8 mouse cellular contexts compared by ENCODE assay signal in genomic region chr19:59346325-59346724, GRCm38 (mm10). TPM values are rescaled to one million over a fixed set of nuclear protein-coding genes. Genes with fewer than 3 reads are reported as not detected.
DNase-seq lines count a peak whose midpoint lies in the region; ATAC-seq and TF ChIP-seq lines count a peak whose summit lies in the region.

No protein-coding gene starts in this region.

- ATAC-seq in kidney, embryonic 14.5 days (ENCODE audit: low FRiP score, low TSS enrichment) = no peak
- peak; percentile 36 for ATAC-seq in hindbrain, embryonic 12.5 days (ENCODE audit: low FRiP score)
- peak; percentile 27 for ATAC-seq in midbrain, embryonic 13.5 days
- no peak for ATAC-seq in activated CD4-positive, CD25-positive, alpha-beta regulatory T cell, adult 4 months

- no peak for DNase-seq in kidney, postnatal 14 days
- no peak for DNase-seq in right cerebral cortex, postnatal 4 days
- no peak for DNase-seq in thymus, postnatal 25 days

- TF ChIP-seq CTCF in bone marrow, adult 2 months (IDR thresholded peaks at IDR 0.05; ENCODE audit: control insufficient read depth, insufficient read depth, low read length) = no peak

- WGBS in kidney, embryonic 14.5 days = under 1% methylated on average over 11 of the region's 11 CpGs
- 10% methylated on average over 11 of the region's 11 CpGs for WGBS in bone marrow, adult 2 months
- 5% methylated on average over 11 of the region's 11 CpGs for WGBS in hindbrain, embryonic 12.5 days
- WGBS in midbrain, embryonic 13.5 days = 3% methylated on average over 11 of the region's 11 CpGs

- H3K9me3 ChIP-seq in kidney, embryonic 14.5 days (ENCODE audit: control insufficient read depth, low read length) = no peaks in the 10 kb centered on the region
- no peaks in the 10 kb centered on the region for H3K9me3 ChIP-seq in hindbrain, embryonic 12.5 days (replicated peaks)
- no peaks in the 10 kb centered on the region for H3K9me3 ChIP-seq in midbrain, embryonic 13.5 days

- peak overlapping the region; percentile 92 for H3K4me3 ChIP-seq in kidney, embryonic 14.5 days (ENCODE audit: low read length)
- peak overlapping the region; percentile 100 for H3K4me3 ChIP-seq in bone marrow, adult 2 months (replicated peaks; ENCODE audit: control insufficient read depth, low read depth, low read length)
- peak overlapping the region; percentile 86 for H3K4me3 ChIP-seq in hindbrain, embryonic 12.5 days
- peak overlapping the region; percentile 92 for H3K4me3 ChIP-seq in midbrain, embryonic 13.5 days (replicated peaks)

- H3K36me3 ChIP-seq in kidney, embryonic 14.5 days (ENCODE audit: control insufficient read depth, insufficient read depth, low read length) = no peaks in the 10 kb centered on the region
- H3K36me3 ChIP-seq in hindbrain, embryonic 12.5 days = no peaks in the 10 kb centered on the region
- H3K36me3 ChIP-seq in midbrain, embryonic 13.5 days = no peaks in the 10 kb centered on the region

- no peak for TF ChIP-seq POLR2A in bone marrow, adult 2 months (IDR thresholded peaks at IDR 0.05; ENCODE audit: borderline replicate concordance, control insufficient read depth, low read depth, low read length)

- H3K27me3 ChIP-seq in kidney, embryonic 14.5 days (ENCODE audit: control insufficient read depth, insufficient read depth, low read length) = no peaks in the 10 kb centered on the region
- no peaks in the 10 kb centered on the region for H3K27me3 ChIP-seq in hindbrain, embryonic 12.5 days
- peaks cover 2% of the 10 kb centered on the region; the same call in 1 of the 2 replicates for H3K27me3 ChIP-seq in midbrain, embryonic 13.5 days

- H3K4me1 ChIP-seq in kidney, embryonic 14.5 days (ENCODE audit: control insufficient read depth, insufficient read depth, low read length) = peaks cover 22% of the 10 kb centered on the region
- peaks cover 1% of the 10 kb centered on the region for H3K4me1 ChIP-seq in bone marrow, adult 2 months (ENCODE audit: control insufficient read depth, insufficient read depth, low read length)
- H3K4me1 ChIP-seq in hindbrain, embryonic 12.5 days = peaks cover 31% of the 10 kb centered on the region
- peaks cover 36% of the 10 kb centered on the region for H3K4me1 ChIP-seq in midbrain, embryonic 13.5 days (replicated peaks)

- peak overlapping the region; percentile 99 for H3K4me2 ChIP-seq in kidney, embryonic 14.5 days (replicated peaks; ENCODE audit: low read depth, low read length)
- peak overlapping the region; percentile 63 for H3K4me2 ChIP-seq in hindbrain, embryonic 12.5 days (replicated peaks)
- peak overlapping the region; percentile 100 for H3K4me2 ChIP-seq in midbrain, embryonic 13.5 days (replicated peaks)

- H3K27ac ChIP-seq in kidney, embryonic 14.5 days (ENCODE audit: low read depth, low read length) = peak overlapping the region; percentile 93
- peak overlapping the region; percentile 99 for H3K27ac ChIP-seq in bone marrow, adult 2 months (ENCODE audit: control insufficient read depth, insufficient read depth, low read depth, low read length, poor library complexity)
- H3K27ac ChIP-seq in hindbrain, embryonic 12.5 days = peak overlapping the region; percentile 93
- H3K27ac ChIP-seq in midbrain, embryonic 13.5 days = peak overlapping the region; percentile 93

- H3K9ac ChIP-seq in kidney, embryonic 14.5 days (ENCODE audit: low read depth, low read length) = peak overlapping the region; percentile 88
- H3K9ac ChIP-seq in hindbrain, embryonic 12.5 days = peak overlapping the region; percentile 86
- peak overlapping the region; percentile 89 for H3K9ac ChIP-seq in midbrain, embryonic 13.5 days (replicated peaks)

RNA-seq across cellular contexts. Expression of gene Pdzd8, which starts 0.7 kb away (rescaled TPM):
- 13.8 and 18.8 TPM in 2 replicates for polyA plus RNA-seq in kidney, embryonic 14.5 days (2014; fragmentation: Nextera tagmentation; extraction: Ambion mirVana)
- polyA plus RNA-seq in bone marrow, adult 2 months (2011; ENCODE audit: insufficient read depth, insufficient read length, low replicate concordance, missing spikeins) = 8.8 and 13.6 TPM in 2 replicates
- polyA plus RNA-seq in hindbrain, embryonic 12.5 days (2016; fragmentation: Nextera tagmentation; extraction: Ambion mirVana) = 16.7 and 18.9 TPM in 2 replicates
- polyA plus RNA-seq in midbrain, embryonic 13.5 days (2015; fragmentation: Nextera tagmentation; extraction: Ambion mirVana) = 9.3 and 9.5 TPM in 2 replicates
- 1 to 10 TPM; 8.7 to 9.4 TPM for polyA plus RNA-seq in activated CD4-positive, CD25-positive, alpha-beta regulatory T cell, adult 4 months (2017; shearing (Covaris generic))

RNA-seq across cellular contexts. Expression of gene Rps12-ps3, which starts 24.2 kb away (rescaled TPM):
- 37.8 and 48.6 TPM in 2 replicates for polyA plus RNA-seq in kidney, embryonic 14.5 days (2014; fragmentation: Nextera tagmentation; extraction: Ambion mirVana)
- polyA plus RNA-seq in bone marrow, adult 2 months (2011; ENCODE audit: insufficient read depth, insufficient read length, low replicate concordance, missing spikeins) = 1,301 and 2,446 TPM in 2 replicates
- polyA plus RNA-seq in hindbrain, embryonic 12.5 days (2016; fragmentation: Nextera tagmentation; extraction: Ambion mirVana) = 7.2 TPM in 1 of 2 replicates, not detected in the other
- 1.7 and 6.7 TPM in 2 replicates for polyA plus RNA-seq in midbrain, embryonic 13.5 days (2015; fragmentation: Nextera tagmentation; extraction: Ambion mirVana)
- polyA plus RNA-seq in activated CD4-positive, CD25-positive, alpha-beta regulatory T cell, adult 4 months (2017; shearing (Covaris generic)) = 100 to 1,000 TPM; 303 to 848 TPM

Comparison
In these comparisons a context has a peak if more than half of its experiments do, and no peak if none do; other contexts are left out.
1. ATAC-seq: peak in hindbrain, embryonic 12.5 days (single experiment) and midbrain, embryonic 13.5 days (single experiment); none in kidney, embryonic 14.5 days (single experiment) and activated CD4-positive, CD25-positive, alpha-beta regulatory T cell, adult 4 months (single experiment).
2. Peak in every context shown above with its lines, with median percentiles within 50 percentile points of each other: H3K27ac ChIP-seq, H3K4me2 ChIP-seq, H3K4me3 ChIP-seq and H3K9ac ChIP-seq.